Mouse (Mus musculus): ENCODE results near the gene G6pc.
"Not testable (repeated sequence)": the region's sequence is repeated elsewhere in the genome, so short reads cannot be mapped to it uniquely, and the experiment has no call there.

The G6pc gene

GRCm38 (mm10) chr11:101367326-101367935, at the start of gene G6pc:
G6pc (plus strand) TSS chr11:101367561.
- no peak for DNase-seq (ENCODE audit: low spot score in 2 of 2)

GRCm38 (mm10) chr11:101323609-101324008, 43.8 kb upstream of the G6pc start:
- peak; percentile 55 to 77 for DNase-seq (ENCODE audit: low spot score in 2 of 2)

GRCm38 (mm10) chr11:101324763-101325162, 42.6 kb upstream of the G6pc start, which contains the start of gene Aoc2:
Aoc2 (plus strand) TSS chr11:101325063.
- no peak for DNase-seq (ENCODE audit: low spot score in 2 of 2)

GRCm38 (mm10) chr11:101325201-101325600, 42.2 kb upstream of the G6pc start:
- DNase-seq (ENCODE audit: low spot score in 2 of 2) = not testable (repeated sequence)

GRCm38 (mm10) chr11:101326147-101326546, 41.2 kb upstream of the G6pc start:
- DNase-seq (ENCODE audit: low spot score in 2 of 2) = no peak

GRCm38 (mm10) chr11:101327311-101327710, 40.0 kb upstream of the G6pc start:
- DNase-seq (ENCODE audit: low spot score in 2 of 2) = no peak

GRCm38 (mm10) chr11:101328941-101329635, 38.3 kb upstream of the G6pc start:
- DNase-seq (ENCODE audit: low spot score in 2 of 2) = peak; percentile 34 to 36

- no peak for DNase-seq (ENCODE audit: low spot score in 2 of 2)
These were observed 36.9 kb upstream of the G6pc start, which contains the start of gene Aoc3 for GRCm38 (mm10) chr11:101330371-101330924. Aoc3 (plus strand) TSS chr11:101330605.

GRCm38 (mm10) chr11:101330961-101331360, 36.4 kb upstream of the G6pc start:
- not testable (repeated sequence) for DNase-seq (ENCODE audit: low spot score in 2 of 2)

GRCm38 (mm10) chr11:101332537-101332936, 34.8 kb upstream of the G6pc start:
- no peak for DNase-seq (ENCODE audit: low spot score in 2 of 2)

GRCm38 (mm10) chr11:101334023-101334422, 33.3 kb upstream of the G6pc start:
- DNase-seq (ENCODE audit: low spot score in 2 of 2) = no peak

- DNase-seq (ENCODE audit: low spot score in 2 of 2) = no peak
These were observed 32.8 kb upstream of the G6pc start for GRCm38 (mm10) chr11:101334516-101334915.

GRCm38 (mm10) chr11:101335685-101336084, 31.7 kb upstream of the G6pc start:
- no peak for DNase-seq (ENCODE audit: low spot score in 2 of 2)

GRCm38 (mm10) chr11:101338123-101338760, 29.1 kb upstream of the G6pc start:
- DNase-seq (ENCODE audit: low spot score in 2 of 2) = no peak

GRCm38 (mm10) chr11:101347083-101347775, 20.1 kb upstream of the G6pc start:
- no peak for DNase-seq (ENCODE audit: low spot score in 2 of 2)

- DNase-seq (ENCODE audit: low spot score in 2 of 2) = no peak
These were observed 18.6 kb upstream of the G6pc start for GRCm38 (mm10) chr11:101348774-101349173.

GRCm38 (mm10) chr11:101349216-101349615, 18.1 kb upstream of the G6pc start:
- no peak for DNase-seq (ENCODE audit: low spot score in 2 of 2)

GRCm38 (mm10) chr11:101351100-101351720, 16.2 kb upstream of the G6pc start:
- no peak for DNase-seq (ENCODE audit: low spot score in 2 of 2)

GRCm38 (mm10) chr11:101351721-101352111, 15.6 kb upstream of the G6pc start:
- DNase-seq (ENCODE audit: low spot score in 2 of 2) = no peak

GRCm38 (mm10) chr11:101353436-101353835, 13.9 kb upstream of the G6pc start:
- no peak for DNase-seq (ENCODE audit: low spot score in 2 of 2)

GRCm38 (mm10) chr11:101354438-101355010, 12.8 kb upstream of the G6pc start:
- DNase-seq (ENCODE audit: low spot score in 2 of 2) = no peak
